Mouse (Mus musculus) neural tube, embryonic 11.5 days (tissue): Measurements from ENCODE around the gene Cyp2j6. TPM values are rescaled to one million over a fixed set of nuclear protein-coding genes. Genes with fewer than 3 reads are reported as not detected.

Experiments used
- ATAC-seq: fragments of 200-750 bp; cut with Nextera tagmentation; 2 replicates; pipeline ENCODE4 v1.8.0; 2017; ENCODE audit warnings: moderate number of reproducible peaks, mild to moderate bottlenecking, moderate TSS enrichment, moderate library complexity; ENCODE audit not compliant: insufficient read depth, low FRiP score, low TSS enrichment
- DNase-seq: peaks from one replicate; pipeline ENCODE4 v3.0.0-alpha.2; 2015; ENCODE audit warnings: low spot score
- H3K27ac ChIP-seq: fragments of 300-500 bp; sonication (generic); 2 replicates; pipeline ENCODE4 v1.5.1; 2014; ENCODE audit warnings: low read depth, mild to moderate bottlenecking, low read length
- H3K27me3 ChIP-seq: fragments of 300-500 bp; sonication (generic); 2 replicates; pipeline ENCODE4 v1.6.1; 2014; ENCODE audit warnings: mild to moderate bottlenecking, low read length, mixed read lengths; ENCODE audit not compliant: control insufficient read depth, insufficient read depth
- H3K36me3 ChIP-seq: fragments of 300-500 bp; sonication (generic); 2 replicates; pipeline ENCODE4 v1.6.1; 2014; ENCODE audit warnings: mild to moderate bottlenecking, low read length, moderate library complexity, mixed read lengths; ENCODE audit not compliant: control insufficient read depth, insufficient read depth
- H3K4me1 ChIP-seq: fragments of 300-500 bp; sonication (generic); 2 replicates; pipeline ENCODE4 v1.6.1; 2014; ENCODE audit warnings: low read length, mixed read lengths; ENCODE audit not compliant: control insufficient read depth, insufficient read depth
- H3K4me2 ChIP-seq: fragments of 300-500 bp; sonication (generic); 2 replicates; pipeline ENCODE4 v1.6.1; 2014; ENCODE audit warnings: low read depth, mild to moderate bottlenecking, moderate library complexity
- H3K4me3 ChIP-seq: fragments of 300-500 bp; sonication (generic); 2 replicates; pipeline ENCODE4 v1.5.1; 2014; ENCODE audit warnings: low read depth, low read length
- H3K9ac ChIP-seq: fragments of 300-500 bp; sonication (generic); 2 replicates; pipeline ENCODE4 v1.6.1; 2014; ENCODE audit warnings: mild to moderate bottlenecking, low read length
- H3K9me3 ChIP-seq: fragments of 300-500 bp; sonication (generic); 2 replicates; pipeline ENCODE4 v1.6.1; 2016; ENCODE audit warnings: low read length; ENCODE audit not compliant: control insufficient read depth
- WGBS: fragments of 180-500 bp; shearing (Covaris S2); extraction: QIAGEN DNeasy Blood & Tissue Kit; methylation state at CpG from one replicate; pipeline ENCODE4 v1.1.7; 2014; 5-methylcytosine and 5-hydroxymethylcytosine counted together
- polyA plus RNA-seq: library from polyadenylated mRNA; unstranded; fragments of >200 nt; fragmentation: Nextera tagmentation; extraction: Ambion mirVana; gene quantifications from 2 replicates; pipeline ENCODE4 v1.2.1, GENCODE M21; 2014

Gene Cyp2j6
- polyA plus RNA-seq, 1 experiment from 2014 or later = 4.9 TPM

DNA sequence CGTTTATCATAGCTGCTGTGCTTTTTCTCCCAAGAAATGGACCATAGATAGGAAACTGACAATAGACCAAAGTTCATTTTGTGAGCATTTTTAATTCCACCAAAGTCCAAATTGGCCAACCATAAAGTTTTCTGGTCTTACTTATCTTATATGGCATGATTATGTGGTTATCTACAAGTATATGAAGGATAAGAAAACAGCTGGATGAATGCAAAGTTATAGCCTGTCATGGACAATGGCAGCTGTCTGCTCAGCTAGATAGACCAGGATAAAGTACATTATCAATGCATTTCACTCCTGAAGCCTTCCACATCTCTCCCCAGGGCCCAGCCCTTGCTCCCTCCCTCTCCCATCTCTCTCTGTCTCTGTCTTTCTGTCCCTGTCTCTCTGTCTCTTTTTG is 7.0 kb upstream of the Cyp2j6 start:
- Histone ChIP-seq H3K4me2 (no peak overlapping the region), H3K27ac (no peak overlapping the region), H3K9me3 (no peaks in the 10 kb centered on the region), H3K27me3 (no peaks in the 10 kb centered on the region), H3K4me3 (no peak overlapping the region), H3K9ac (no peak overlapping the region), H3K36me3 (no peaks in the 10 kb centered on the region), H3K4me1 (no peaks in the 10 kb centered on the region)
- 83% methylated on average over 1 of the region's 1 CpGs for WGBS
- DNase-seq = no peak
- no peak for ATAC-seq

DNA sequence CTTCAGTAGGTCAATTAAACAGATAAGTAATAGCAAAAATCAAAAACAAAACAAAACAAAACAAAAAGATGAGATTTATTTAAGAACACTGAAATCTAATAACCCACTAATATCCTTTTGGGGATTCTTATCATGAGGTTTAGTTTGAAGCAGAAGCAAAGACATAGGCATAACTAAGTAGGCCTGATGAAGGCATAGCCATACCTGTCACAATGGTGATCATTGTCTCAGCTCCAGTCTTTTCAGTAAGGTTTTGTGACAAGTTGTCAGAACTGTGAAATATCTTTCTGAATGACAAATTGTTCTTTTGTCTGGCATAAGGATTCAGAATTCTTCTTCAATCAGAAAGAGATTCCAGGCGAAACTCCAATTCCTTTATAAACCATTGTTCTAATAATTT is 6.3 kb upstream of the Cyp2j6 start:
- 84% methylated on average over 1 of the region's 1 CpGs for WGBS
- no peak for ATAC-seq
- H3K9me3 ChIP-seq = no peaks in the 10 kb centered on the region
- no peaks in the 10 kb centered on the region for H3K36me3 ChIP-seq
- H3K9ac ChIP-seq = no peak overlapping the region
- no peaks in the 10 kb centered on the region for H3K27me3 ChIP-seq
- H3K4me1 ChIP-seq = no peaks in the 10 kb centered on the region
- no peak overlapping the region for H3K27ac ChIP-seq
- H3K4me2 ChIP-seq = no peak overlapping the region
- DNase-seq = no peak
- no peak overlapping the region for H3K4me3 ChIP-seq

- H3K36me3 ChIP-seq = no peaks in the 10 kb centered on the region
- H3K4me3 ChIP-seq = no peak overlapping the region
- H3K4me2 ChIP-seq = no peak overlapping the region
- H3K9ac ChIP-seq = no peak overlapping the region
- no peaks in the 10 kb centered on the region for H3K9me3 ChIP-seq
- DNase-seq (no peak), ATAC-seq (no peak)
- WGBS = 89% methylated on average over 3 of the region's 3 CpGs
- no peaks in the 10 kb centered on the region for H3K4me1 ChIP-seq
- H3K27ac ChIP-seq = no peak overlapping the region
- H3K27me3 ChIP-seq = no peaks in the 10 kb centered on the region
Observed at GRCm38 (mm10) chr4:96551619-96552018, 1.8 kb downstream of the Cyp2j6 start.

DNA sequence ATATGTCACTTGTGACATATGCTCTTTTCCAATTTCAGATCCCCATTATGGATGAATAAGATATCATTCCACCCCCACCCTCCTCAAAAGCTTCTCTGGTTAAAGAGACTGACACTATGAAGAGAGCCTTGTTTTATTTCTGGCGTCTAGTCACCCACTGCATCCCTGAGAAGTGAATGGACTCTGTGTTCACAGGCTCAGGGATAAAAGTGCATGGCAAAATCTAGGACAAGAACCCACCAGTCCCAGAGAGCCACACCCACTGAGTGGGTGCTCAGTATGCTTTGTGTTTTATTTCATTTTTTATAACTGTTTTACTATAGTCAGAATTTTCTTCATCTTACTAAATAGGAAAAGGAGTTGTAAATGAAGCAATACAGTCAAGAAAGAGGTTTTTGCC is 7.5 kb downstream of the Cyp2j6 start:
- Histone ChIP-seq H3K27me3 (no peaks in the 10 kb centered on the region), H3K4me1 (no peaks in the 10 kb centered on the region), H3K9me3 (no peaks in the 10 kb centered on the region), H3K36me3 (no peaks in the 10 kb centered on the region), H3K4me3 (no peak overlapping the region), H3K9ac (no peak overlapping the region), H3K4me2 (no peak overlapping the region), H3K27ac (no peak overlapping the region)
- 72% methylated on average over 1 of the region's 1 CpGs for WGBS
- DNase-seq = no peak
- ATAC-seq = no peak

DNA sequence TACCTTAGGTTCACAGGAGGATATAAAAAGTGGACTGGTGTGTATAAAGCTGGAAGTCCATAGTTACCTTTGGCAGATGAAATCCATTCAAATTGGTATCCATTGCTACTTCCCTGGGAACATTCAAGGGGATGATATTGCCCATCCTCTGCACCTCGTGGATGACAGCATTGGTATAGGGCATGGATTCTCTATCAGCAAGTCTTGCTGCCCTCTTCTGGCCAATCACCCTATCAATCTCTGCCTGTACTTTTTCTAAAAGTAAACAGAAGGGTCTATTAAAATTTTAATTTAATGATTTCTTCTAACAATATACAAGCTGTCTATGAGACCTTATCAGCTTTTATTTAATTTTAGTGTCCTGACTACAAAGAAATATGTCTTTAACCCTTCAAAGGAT is 27.7 kb downstream of the Cyp2j6 start:
- Histone ChIP-seq H3K4me1 (no peaks in the 10 kb centered on the region), H3K9me3 (no peaks in the 10 kb centered on the region), H3K27me3 (no peaks in the 10 kb centered on the region), H3K36me3 (no peaks in the 10 kb centered on the region), H3K4me3 (no peak overlapping the region), H3K27ac (no peak overlapping the region), H3K9ac (no peak overlapping the region), H3K4me2 (no peak overlapping the region)
- no peak for ATAC-seq
- DNase-seq = no peak
- 35% methylated on average over 1 of the region's 1 CpGs for WGBS

- ATAC-seq (no peak), DNase-seq (no peak)
- Histone ChIP-seq H3K4me3 (no peak overlapping the region), H3K36me3 (no peaks in the 10 kb centered on the region), H3K9ac (no peak overlapping the region), H3K27me3 (no peaks in the 10 kb centered on the region), H3K27ac (no peak overlapping the region), H3K9me3 (no peaks in the 10 kb centered on the region), H3K4me2 (no peak overlapping the region), H3K4me1 (no peaks in the 10 kb centered on the region)
- WGBS = 78% methylated on average over 2 of the region's 2 CpGs
Observed at GRCm38 (mm10) chr4:96522256-96522655, 31.2 kb downstream of the Cyp2j6 start.

GRCm38 (mm10) chr4:96510083-96510482 is 43.4 kb downstream of the Cyp2j6 start:
- H3K9me3 ChIP-seq = no peaks in the 10 kb centered on the region
- H3K4me3 ChIP-seq = no peak overlapping the region
- no peak overlapping the region for H3K27ac ChIP-seq
- no peak for ATAC-seq
- 91% methylated on average over 3 of the region's 3 CpGs for WGBS
- H3K27me3 ChIP-seq = no peaks in the 10 kb centered on the region
- no peak overlapping the region for H3K9ac ChIP-seq
- no peaks in the 10 kb centered on the region for H3K36me3 ChIP-seq
- DNase-seq = no peak
- no peaks in the 10 kb centered on the region for H3K4me1 ChIP-seq
- no peak overlapping the region for H3K4me2 ChIP-seq

DNA sequence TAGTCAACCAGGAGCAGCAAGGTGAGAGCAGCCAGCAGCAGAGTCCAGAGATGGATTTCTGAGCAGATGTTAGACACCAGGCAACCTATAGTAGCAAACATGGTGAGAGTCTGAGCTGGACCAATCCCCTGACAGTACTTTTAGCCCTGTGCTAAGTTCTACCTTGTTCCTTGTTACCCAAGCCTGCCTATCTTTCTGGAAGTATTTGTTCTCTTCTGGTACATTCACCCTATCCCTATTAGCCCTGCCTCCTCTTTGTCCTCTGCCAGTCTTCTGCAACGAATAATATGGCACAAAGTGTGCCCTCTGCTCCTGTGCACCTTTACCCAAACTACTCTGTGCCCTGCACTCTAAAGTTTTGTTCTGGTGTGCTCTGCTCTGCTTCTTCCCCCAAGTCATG is 46.2 kb downstream of the Cyp2j6 start, which contains the start of gene Cyp2j8:
Gene Cyp2j8, minus strand, starts transcription at position 101 of the 400 bp plus-strand sequence.
- ATAC-seq = no peak
- H3K27me3 ChIP-seq = no peaks in the 10 kb centered on the region
- no peak within 1 kb of the TSS for H3K4me3 ChIP-seq
- no peak within 1 kb of the TSS for H3K9ac ChIP-seq
- H3K4me2 ChIP-seq = no peak within 1 kb of the TSS
- no peaks in the 10 kb centered on the region for H3K4me1 ChIP-seq
- no peak for DNase-seq
- H3K27ac ChIP-seq = no peak within 1 kb of the TSS
- 81% methylated on average over 1 of the region's 1 CpGs for WGBS
- no peaks in the 10 kb centered on the region for H3K9me3 ChIP-seq
- H3K36me3 ChIP-seq = no peaks in the 10 kb centered on the region
